Mouse (Mus musculus) liver, embryonic 16.5 days (tissue): ENCODE data around the gene Itprid2. TPM values are rescaled to one million over a fixed set of nuclear protein-coding genes. Genes with fewer than 3 reads are reported as not detected.
"Not testable (repeated sequence)": the region's sequence is repeated elsewhere in the genome, so short reads cannot be mapped to it uniquely, and the experiment has no call there.

Experiments
- ATAC-seq: fragments of 200-750 bp; cut with Nextera tagmentation; 2 replicates; pipeline ENCODE4 v1.8.0; 2017; ENCODE audit warnings: low read depth, mild to moderate bottlenecking, moderate number of reproducible peaks, moderate library complexity
- H3K27ac ChIP-seq: fragments of 300-500 bp; sonication (generic); 2 replicates; pipeline ENCODE4 v1.5.1; 2014; ENCODE audit warnings: mild to moderate bottlenecking, low read length
- H3K27me3 ChIP-seq: fragments of 300-500 bp; sonication (generic); 2 replicates; pipeline ENCODE4 v1.6.1; 2014; ENCODE audit warnings: low read depth, low read length, mixed read lengths; ENCODE audit not compliant: control insufficient read depth, insufficient read depth
- H3K36me3 ChIP-seq: fragments of 300-500 bp; sonication (generic); 2 replicates; pipeline ENCODE4 v1.6.1; 2014; ENCODE audit warnings: mild to moderate bottlenecking; ENCODE audit not compliant: control insufficient read depth, insufficient read depth
- H3K4me1 ChIP-seq: fragments of 300-500 bp; sonication (generic); 2 replicates; pipeline ENCODE4 v1.6.1; 2014; ENCODE audit warnings: low read depth, low read length, mixed read lengths; ENCODE audit not compliant: control insufficient read depth
- H3K4me2 ChIP-seq: fragments of 300-500 bp; sonication (generic); 2 replicates; pipeline ENCODE4 v1.6.1; 2014; ENCODE audit warnings: low read depth, low read length, mixed read lengths
- H3K4me3 ChIP-seq: fragments of 300-500 bp; sonication (generic); 2 replicates; pipeline ENCODE4 v1.5.1; 2014; ENCODE audit warnings: low read depth, mild to moderate bottlenecking, low read length
- H3K9ac ChIP-seq: fragments of 300-500 bp; sonication (generic); 2 replicates; pipeline ENCODE4 v1.6.1; 2014; ENCODE audit warnings: low read depth, low read length
- H3K9me3 ChIP-seq: fragments of 300-500 bp; sonication (generic); replicated peaks from 2 replicates; pipeline ENCODE4 v1.6.1; 2016; ENCODE audit warnings: low read length; ENCODE audit not compliant: control insufficient read depth
- WGBS: fragments of 180-500 bp; shearing (Covaris S2); extraction: QIAGEN DNeasy Blood & Tissue Kit; methylation state at CpG from one replicate; pipeline ENCODE4 v1.1.7; 2014; ENCODE audit not compliant: insufficient replicate concordance; 5-methylcytosine and 5-hydroxymethylcytosine counted together
- polyA plus RNA-seq: library from polyadenylated mRNA; unstranded; fragments of >200 nt; fragmentation: Nextera tagmentation; extraction: Ambion mirVana; gene quantifications from 2 replicates; pipeline ENCODE4 v1.2.1, GENCODE M21; 2015

Itprid2 gene
- polyA plus RNA-seq: 3.3 and 4.3 TPM in 2 replicates

GRCm38 (mm10) chr2:79634528-79635400 lies at the start of gene Itprid2:
TSS of gene Itprid2 (plus strand) at chr2:79635352.
- Histone ChIP-seq H3K9me3 (no peaks in the 10 kb centered on the region), H3K27me3 (no peaks in the 10 kb centered on the region), H3K36me3 (no peaks in the 10 kb centered on the region), H3K9ac (peak within 1 kb of the TSS; percentile 77), H3K27ac (peak within 1 kb of the TSS; percentile 77), H3K4me2 (peak within 1 kb of the TSS; percentile 98), H3K4me1 (peaks cover 4% of the 10 kb centered on the region), H3K4me3 (peak within 1 kb of the TSS; percentile 77)
- 2% methylated on average over 45 of the region's 46 CpGs for WGBS
- ATAC-seq: peak; percentile 99

GRCm38 (mm10) chr2:79596177-79596576 lies 39.0 kb upstream of the Itprid2 start:
- no peak overlapping the region for H3K9ac ChIP-seq
- no peaks in the 10 kb centered on the region for H3K36me3 ChIP-seq
- no peak overlapping the region for H3K4me2 ChIP-seq
- no peak overlapping the region for H3K4me3 ChIP-seq
- no peaks in the 10 kb centered on the region for H3K4me1 ChIP-seq
- no peak for ATAC-seq
- H3K9me3 ChIP-seq: no peaks in the 10 kb centered on the region
- WGBS: 70% methylated on average over 2 of the region's 2 CpGs
- no peak overlapping the region for H3K27ac ChIP-seq
- H3K27me3 ChIP-seq: no peaks in the 10 kb centered on the region

- H3K4me1 ChIP-seq: no peaks in the 10 kb centered on the region
- H3K36me3 ChIP-seq: no peaks in the 10 kb centered on the region
- no peak overlapping the region for H3K27ac ChIP-seq
- no peak overlapping the region for H3K4me2 ChIP-seq
- H3K9ac ChIP-seq: no peak overlapping the region
- no peak for ATAC-seq
- no peaks in the 10 kb centered on the region for H3K9me3 ChIP-seq
- H3K4me3 ChIP-seq: no peak overlapping the region
- no peaks in the 10 kb centered on the region for H3K27me3 ChIP-seq
Measured at GRCm38 (mm10) chr2:79597090-79597489, 38.1 kb upstream of the Itprid2 start.

DNA sequence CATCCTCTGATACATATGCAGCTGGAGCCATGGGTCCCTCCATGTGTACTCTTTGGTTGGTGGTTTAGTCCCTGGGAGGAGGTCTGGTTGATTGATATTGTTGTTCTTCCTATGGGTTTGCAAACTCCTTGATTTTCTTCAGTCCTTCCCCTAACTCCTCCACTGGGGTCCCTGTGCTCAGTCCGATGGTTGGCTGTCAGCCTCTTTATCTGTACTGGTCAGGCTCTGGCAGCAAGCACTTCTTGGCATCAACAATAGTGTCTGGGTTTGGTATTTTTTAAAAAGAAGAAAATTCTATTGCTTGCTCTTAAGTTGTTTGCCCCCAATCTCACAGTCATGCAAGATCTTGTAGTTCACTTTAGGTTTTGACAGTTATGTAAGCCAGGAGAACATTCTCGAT lies 34.0 kb upstream of the Itprid2 start:
- H3K27ac ChIP-seq, ATAC-seq: not testable (repeated sequence)
- WGBS: 21% methylated on average over 2 of the region's 2 CpGs

GRCm38 (mm10) chr2:79601691-79602116 lies 33.4 kb upstream of the Itprid2 start:
- 25% methylated on average over 4 of the region's 4 CpGs for WGBS
- no peaks in the 10 kb centered on the region for H3K27me3 ChIP-seq
- H3K27ac ChIP-seq: no peak overlapping the region
- no peaks in the 10 kb centered on the region for H3K36me3 ChIP-seq
- no peak for ATAC-seq
- H3K9me3 ChIP-seq: no peaks in the 10 kb centered on the region
- no peak overlapping the region for H3K4me2 ChIP-seq
- no peak overlapping the region for H3K4me3 ChIP-seq
- no peaks in the 10 kb centered on the region for H3K4me1 ChIP-seq
- H3K9ac ChIP-seq: no peak overlapping the region

More for the DNA sequence above, 34.0 kb upstream of the Itprid2 start:
- not testable (repeated sequence) for H3K36me3 ChIP-seq, H3K9me3 ChIP-seq, H3K4me1 ChIP-seq, H3K4me3 ChIP-seq, H3K4me2 ChIP-seq, H3K9ac ChIP-seq, H3K27me3 ChIP-seq

- H3K4me2 ChIP-seq: no peak overlapping the region
- no peaks in the 10 kb centered on the region for H3K27me3 ChIP-seq
- WGBS: 52% methylated on average over 6 of the region's 6 CpGs
- H3K27ac ChIP-seq: no peak overlapping the region
- no peak overlapping the region for H3K4me3 ChIP-seq
- ATAC-seq: no peak
- H3K36me3 ChIP-seq: no peaks in the 10 kb centered on the region
- H3K9me3 ChIP-seq: no peaks in the 10 kb centered on the region
- H3K4me1 ChIP-seq: no peaks in the 10 kb centered on the region
- H3K9ac ChIP-seq: no peak overlapping the region
Measured at GRCm38 (mm10) chr2:79602306-79602705, 32.8 kb upstream of the Itprid2 start.

GRCm38 (mm10) chr2:79603363-79603762 lies 31.8 kb upstream of the Itprid2 start:
- ATAC-seq: no peak
- no peaks in the 10 kb centered on the region for H3K27me3 ChIP-seq
- no peak overlapping the region for H3K27ac ChIP-seq
- no peak overlapping the region for H3K4me3 ChIP-seq
- no peaks in the 10 kb centered on the region for H3K4me1 ChIP-seq
- H3K9me3 ChIP-seq: no peaks in the 10 kb centered on the region
- H3K9ac ChIP-seq: no peak overlapping the region
- H3K36me3 ChIP-seq: no peaks in the 10 kb centered on the region
- WGBS: 71% methylated on average over 4 of the region's 4 CpGs
- no peak overlapping the region for H3K4me2 ChIP-seq

GRCm38 (mm10) chr2:79606033-79606432 lies 29.1 kb upstream of the Itprid2 start:
- Histone ChIP-seq H3K36me3 (no peaks in the 10 kb centered on the region), H3K4me3 (no peak overlapping the region), H3K9me3 (no peaks in the 10 kb centered on the region), H3K9ac (no peak overlapping the region), H3K4me2 (no peak overlapping the region), H3K27ac (no peak overlapping the region), H3K27me3 (no peaks in the 10 kb centered on the region), H3K4me1 (no peaks in the 10 kb centered on the region)
- ATAC-seq: no peak
- WGBS: 38% methylated on average over 2 of the region's 2 CpGs

- no peaks in the 10 kb centered on the region for H3K27me3 ChIP-seq
- no peaks in the 10 kb centered on the region for H3K9me3 ChIP-seq
- no peaks in the 10 kb centered on the region for H3K4me1 ChIP-seq
- H3K4me2 ChIP-seq: no peak overlapping the region
- ATAC-seq: no peak
- H3K9ac ChIP-seq: no peak overlapping the region
- H3K27ac ChIP-seq: no peak overlapping the region
- 38% methylated on average over 2 of the region's 2 CpGs for WGBS
- H3K4me3 ChIP-seq: no peak overlapping the region
- no peaks in the 10 kb centered on the region for H3K36me3 ChIP-seq
Measured at GRCm38 (mm10) chr2:79607181-79607580, 28.0 kb upstream of the Itprid2 start.
